Mouse (Mus musculus) limb, embryonic 15.5 days (tissue): ENCODE results near the gene Ncoa1. TPM values are rescaled to one million over a fixed set of nuclear protein-coding genes. Genes with fewer than 3 reads are reported as not detected.
A peak's percentile ranks its signal among the peaks of the same experiment; 100 is the strongest.

Source experiments
- ATAC-seq: fragments of 200-750 bp; cut with Nextera tagmentation; 2 replicates; pipeline ENCODE4 v1.8.0; 2017; ENCODE audit warnings: low read depth, moderate TSS enrichment; ENCODE audit not compliant: insufficient number of reproducible peaks, low FRiP score, low TSS enrichment
- H3K27ac ChIP-seq: fragments of 300-500 bp; sonication (generic); 2 replicates; pipeline ENCODE4 v1.5.1; 2015; ENCODE audit warnings: moderate library complexity, mild to moderate bottlenecking, inconsistent platforms
- H3K27me3 ChIP-seq: fragments of 300-500 bp; sonication (generic); 2 replicates; pipeline ENCODE4 v1.6.1; 2015; ENCODE audit warnings: inconsistent platforms
- H3K36me3 ChIP-seq: fragments of 300-500 bp; sonication (generic); 2 replicates; pipeline ENCODE4 v1.6.1; 2015; ENCODE audit warnings: inconsistent platforms
- H3K4me1 ChIP-seq: fragments of 300-500 bp; sonication (generic); 2 replicates; pipeline ENCODE4 v1.6.1; 2015; ENCODE audit warnings: inconsistent platforms
- H3K4me2 ChIP-seq: fragments of 300-500 bp; sonication (generic); 2 replicates; pipeline ENCODE4 v1.6.1; 2015; ENCODE audit warnings: mild to moderate bottlenecking, inconsistent platforms
- H3K4me3 ChIP-seq: fragments of 300-500 bp; sonication (generic); 2 replicates; pipeline ENCODE4 v1.5.1; 2015; ENCODE audit warnings: mild to moderate bottlenecking, inconsistent platforms
- H3K9ac ChIP-seq: fragments of 300-500 bp; sonication (generic); 2 replicates; pipeline ENCODE4 v1.6.1; 2015; ENCODE audit warnings: inconsistent platforms
- H3K9me3 ChIP-seq: fragments of 300-500 bp; sonication (generic); 2 replicates; pipeline ENCODE4 v1.6.1; 2016; ENCODE audit warnings: inconsistent platforms
- WGBS: fragments of 180-500 bp; shearing (Covaris S2); methylation state at CpG from one replicate; pipeline ENCODE4 v1.1.7; 2015; 5-methylcytosine and 5-hydroxymethylcytosine counted together
- polyA plus RNA-seq: library from polyadenylated mRNA; unstranded; fragments of >200 nt; fragmentation: Nextera tagmentation; extraction: Ambion mirVana; gene quantifications from 2 replicates; pipeline ENCODE4 v1.2.1, GENCODE M21; 2015

Gene Ncoa1
- 10.6 and 12.4 TPM in 2 replicates for polyA plus RNA-seq

DNA sequence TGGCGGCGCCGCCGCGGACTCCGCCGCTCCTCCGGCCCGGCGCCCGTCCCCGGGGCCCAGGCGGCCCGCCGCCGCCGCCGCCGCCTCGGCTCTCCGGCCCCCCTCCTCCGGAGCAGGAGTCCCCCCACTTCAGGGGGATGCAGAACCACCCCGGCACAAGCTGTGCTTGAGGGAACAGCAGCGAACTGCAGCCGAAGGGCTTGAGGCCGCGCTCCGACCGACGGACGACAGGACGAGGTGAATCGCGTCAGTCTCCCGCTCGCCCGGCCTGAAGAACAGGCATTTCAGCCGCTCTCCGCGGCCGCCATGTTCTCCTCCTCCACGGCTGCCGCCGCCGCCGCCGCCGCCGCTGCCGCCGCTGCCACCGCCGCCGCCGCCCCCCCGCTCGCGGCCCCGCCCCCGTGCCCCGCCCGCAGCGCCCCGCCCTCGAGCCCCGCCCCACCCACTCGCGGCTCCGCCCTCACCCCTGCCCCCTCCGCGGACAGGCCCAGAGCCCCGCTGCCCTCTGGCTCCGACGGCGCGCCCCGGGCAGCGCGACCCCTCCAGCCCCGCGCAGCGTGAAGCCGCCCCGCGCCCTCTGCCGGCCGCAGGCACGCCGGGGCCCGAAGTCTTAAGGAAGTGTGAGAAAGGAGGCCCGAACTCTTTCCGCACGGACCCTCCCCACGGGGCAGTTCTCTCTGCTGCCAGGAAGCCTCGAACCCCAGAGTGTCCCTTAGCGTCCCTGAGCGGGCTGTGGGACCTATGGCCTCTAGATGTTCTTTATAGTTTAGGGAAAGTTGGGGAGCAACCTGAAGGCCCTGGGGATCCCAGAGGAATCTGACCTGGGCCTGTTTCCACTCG, at the start of gene Ncoa1:
Gene Ncoa1 (minus strand): TSS at position 351 of the 840 bp plus-strand sequence.
- peak within 1 kb of the TSS; percentile 82 for H3K4me2 ChIP-seq
- no peaks in the 10 kb centered on the region for H3K27me3 ChIP-seq
- no peaks in the 10 kb centered on the region for H3K36me3 ChIP-seq
- H3K27ac ChIP-seq: peak within 1 kb of the TSS; percentile 94
- peak within 1 kb of the TSS; percentile 98 for H3K9ac ChIP-seq
- peak within 1 kb of the TSS; percentile 92 for H3K4me3 ChIP-seq
- peak; percentile 76 for ATAC-seq
- no peaks in the 10 kb centered on the region for H3K9me3 ChIP-seq
- peaks cover 22% of the 10 kb centered on the region for H3K4me1 ChIP-seq
- 1% methylated on average over 63 of the region's 98 CpGs for WGBS

DNA sequence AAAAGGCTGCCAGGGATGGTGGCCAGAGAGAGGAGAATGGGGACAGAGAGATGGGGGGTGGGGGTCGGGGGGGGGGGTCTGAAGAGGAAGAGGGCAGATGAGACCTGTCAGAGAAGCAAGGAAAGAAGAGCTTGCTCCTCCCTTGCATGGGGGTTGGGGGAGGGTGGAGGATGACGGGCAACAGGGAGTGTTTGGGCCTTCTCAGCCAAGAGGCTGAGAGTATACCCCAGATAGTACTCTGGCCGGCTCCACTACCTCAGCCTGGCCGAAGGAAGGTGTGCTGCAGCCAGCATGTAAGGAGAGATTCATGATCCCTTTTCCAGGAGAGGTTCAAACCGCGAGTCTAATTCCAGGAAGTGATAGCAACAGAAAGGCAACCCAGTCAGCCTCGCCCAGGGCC, 47.6 kb upstream of the Ncoa1 start:
- H3K4me2 ChIP-seq: no peak overlapping the region
- H3K4me3 ChIP-seq: no peak overlapping the region
- peaks cover 25% of the 10 kb centered on the region for H3K4me1 ChIP-seq
- H3K9me3 ChIP-seq: no peaks in the 10 kb centered on the region
- H3K27me3 ChIP-seq: no peaks in the 10 kb centered on the region
- ATAC-seq: peak; percentile 52; the same call in 1 of the 2 replicates
- WGBS: 29% methylated on average over 7 of the region's 7 CpGs
- peak overlapping the region; percentile 59 for H3K27ac ChIP-seq
- H3K9ac ChIP-seq: no peak overlapping the region
- no peaks in the 10 kb centered on the region for H3K36me3 ChIP-seq

DNA sequence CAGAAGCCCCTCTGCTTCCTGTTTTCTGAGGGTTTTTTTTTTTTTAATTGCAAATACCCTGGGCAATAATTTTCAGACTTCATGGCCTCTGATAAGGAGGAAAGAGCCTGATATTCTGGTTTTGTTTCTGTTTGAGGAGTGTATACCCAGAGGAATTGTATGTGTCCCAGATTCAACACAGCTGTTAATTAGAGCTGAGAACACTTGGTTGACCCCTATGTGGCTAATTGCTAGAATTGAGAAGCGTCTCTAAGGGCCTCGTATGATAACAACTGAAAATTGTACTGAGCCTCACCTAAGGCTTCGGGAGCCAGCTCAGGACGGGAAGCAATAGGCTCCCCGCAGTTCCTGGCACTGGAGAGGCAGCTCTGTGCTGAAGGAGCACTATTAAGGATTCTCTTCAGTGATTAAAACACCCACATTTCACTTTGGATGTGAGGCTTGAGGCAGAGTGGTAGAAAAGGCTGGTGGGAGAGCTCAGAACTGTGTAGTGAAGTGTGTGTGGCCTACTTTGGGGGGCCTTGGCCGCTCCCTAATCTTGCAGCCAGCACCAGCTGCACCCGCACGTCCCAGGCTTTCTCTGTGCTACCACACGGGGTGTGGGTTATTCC, 46.8 kb upstream of the Ncoa1 start:
- Histone ChIP-seq H3K27me3 (no peaks in the 10 kb centered on the region), H3K36me3 (no peaks in the 10 kb centered on the region), H3K4me3 (no peak overlapping the region), H3K27ac (peak overlapping the region; percentile 59), H3K4me1 (peaks cover 25% of the 10 kb centered on the region), H3K9me3 (no peaks in the 10 kb centered on the region), H3K9ac (no peak overlapping the region), H3K4me2 (no peak overlapping the region; the same call in 1 of the 2 replicates)
- 35% methylated on average over 9 of the region's 9 CpGs for WGBS
- ATAC-seq: no peak

DNA sequence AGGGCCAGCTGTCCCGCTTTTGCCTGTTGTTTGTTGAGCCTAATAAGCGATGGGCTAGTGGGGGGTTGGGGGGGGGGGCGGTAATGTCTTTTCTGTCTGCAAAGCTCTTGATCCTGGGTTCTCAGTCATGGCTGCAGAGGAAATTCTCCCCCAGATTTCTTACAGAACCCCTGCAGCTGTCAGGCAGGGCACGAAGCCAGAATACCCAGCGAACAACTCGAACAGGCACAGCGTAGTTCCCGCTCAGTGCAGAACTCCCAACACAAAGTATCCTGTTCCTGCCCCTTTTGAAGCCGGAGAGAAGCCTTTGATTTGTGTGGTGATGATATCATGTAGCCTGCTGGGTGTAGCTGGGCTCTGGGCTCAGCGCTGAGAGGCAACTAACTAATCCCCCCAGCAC, 46.2 kb upstream of the Ncoa1 start:
- H3K9ac ChIP-seq: no peak overlapping the region
- no peaks in the 10 kb centered on the region for H3K36me3 ChIP-seq
- peak overlapping the region; percentile 30 for H3K4me2 ChIP-seq
- H3K27me3 ChIP-seq: no peaks in the 10 kb centered on the region
- WGBS: 5% methylated on average over 10 of the region's 10 CpGs
- peaks cover 25% of the 10 kb centered on the region for H3K4me1 ChIP-seq
- H3K27ac ChIP-seq: peak overlapping the region; percentile 59
- H3K4me3 ChIP-seq: no peak overlapping the region
- no peaks in the 10 kb centered on the region for H3K9me3 ChIP-seq
- peak; percentile 69 for ATAC-seq

DNA sequence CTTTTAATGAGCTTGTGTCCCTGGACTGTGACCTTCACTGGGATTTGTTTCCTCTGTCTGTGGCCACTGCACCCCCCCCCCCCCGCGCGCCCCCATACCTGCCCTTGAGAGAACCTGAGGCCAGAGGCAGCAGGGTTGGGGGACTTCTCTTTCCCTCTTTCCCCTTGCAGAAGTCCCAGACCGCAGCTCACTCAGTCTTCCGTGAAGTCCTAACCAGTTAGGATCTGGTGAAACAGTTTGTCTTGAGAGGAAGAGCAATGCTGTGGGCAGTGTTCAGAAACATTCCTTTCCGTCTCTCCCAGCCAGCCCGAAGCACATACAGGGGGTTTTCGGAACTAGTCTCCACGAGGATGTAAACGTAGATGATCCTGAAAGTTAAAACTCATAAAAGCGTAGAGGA, 42.0 kb upstream of the Ncoa1 start:
- peak overlapping the region; percentile 22 for H3K4me2 ChIP-seq

DNA sequence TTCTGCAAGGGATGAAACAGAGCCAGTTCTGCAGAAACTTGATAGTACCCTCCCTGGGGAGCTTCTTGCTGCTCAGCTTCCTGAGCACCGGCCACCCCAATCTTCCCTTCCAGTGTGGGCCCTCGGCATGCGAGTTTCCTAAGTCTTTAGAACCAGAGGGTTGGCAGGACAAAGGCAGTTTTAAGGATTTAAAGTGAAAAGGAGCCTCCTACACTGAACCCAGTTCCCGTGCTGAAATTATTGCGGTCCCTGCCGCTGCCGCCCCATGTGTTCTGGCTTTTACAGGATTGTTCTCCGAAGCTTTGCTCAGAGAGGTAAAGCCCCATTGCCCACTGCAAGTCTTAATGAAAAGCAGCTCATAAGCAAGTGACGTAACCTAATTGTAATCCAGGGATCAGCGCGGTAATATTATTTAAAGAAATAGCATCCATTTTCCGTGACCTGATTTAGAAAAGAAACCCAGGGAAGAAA, 32.6 kb upstream of the Ncoa1 start:
- Histone ChIP-seq H3K36me3 (no peaks in the 10 kb centered on the region), H3K4me1 (peaks cover 8% of the 10 kb centered on the region; the same call in 1 of the 2 replicates), H3K27ac (peak overlapping the region; percentile 81), H3K9me3 (no peaks in the 10 kb centered on the region), H3K9ac (peak overlapping the region; percentile 26; the same call in 1 of the 2 replicates), H3K27me3 (no peaks in the 10 kb centered on the region), H3K4me2 (peak overlapping the region; percentile 41), H3K4me3 (peak overlapping the region; percentile 27)
- no peak for ATAC-seq
- WGBS: 27% methylated on average over 12 of the region's 12 CpGs

More for the DNA sequence above, 42.0 kb upstream of the Ncoa1 start:
- Histone ChIP-seq H3K4me3 (peak overlapping the region; percentile 14; the same call in 1 of the 2 replicates), H3K9me3 (no peaks in the 10 kb centered on the region), H3K27me3 (no peaks in the 10 kb centered on the region), H3K36me3 (no peaks in the 10 kb centered on the region), H3K4me1 (peaks cover 12% of the 10 kb centered on the region), H3K27ac (0 out of 2 replicates have a peak overlapping the region, but pooled peaks have one; percentile 9), H3K9ac (no peak overlapping the region)
- 44% methylated on average over 11 of the region's 11 CpGs for WGBS
- ATAC-seq: no peak

DNA sequence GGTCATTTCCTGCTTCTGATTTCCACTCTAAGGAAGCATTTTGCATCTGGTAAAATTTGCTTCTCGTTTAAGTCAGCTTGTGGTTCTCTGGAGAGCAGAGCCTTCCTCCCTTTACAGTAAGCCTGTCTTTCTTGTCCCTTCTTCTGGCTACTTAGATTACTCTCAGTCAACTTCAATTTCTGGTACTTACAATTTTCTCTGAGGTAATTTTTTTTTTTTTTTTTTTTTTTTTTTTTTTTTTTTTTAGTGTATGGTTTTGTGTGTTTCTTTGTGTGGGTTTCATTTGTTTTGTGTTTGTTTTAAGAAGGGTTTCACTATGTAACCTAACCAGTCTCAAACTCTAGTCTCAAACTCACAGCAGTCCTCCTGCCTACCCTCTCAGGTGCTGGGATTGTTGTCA, 31.2 kb upstream of the Ncoa1 start:
- Histone ChIP-seq H3K36me3 (no peaks in the 10 kb centered on the region), H3K27ac (no peak overlapping the region), H3K27me3 (no peaks in the 10 kb centered on the region), H3K9me3 (no peaks in the 10 kb centered on the region), H3K4me3 (no peak overlapping the region), H3K4me2 (no peak overlapping the region), H3K9ac (no peak overlapping the region), H3K4me1 (peaks cover 8% of the 10 kb centered on the region; the same call in 1 of the 2 replicates)
- 23% methylated on average over 1 of the region's 1 CpGs for WGBS
- ATAC-seq: no peak

DNA sequence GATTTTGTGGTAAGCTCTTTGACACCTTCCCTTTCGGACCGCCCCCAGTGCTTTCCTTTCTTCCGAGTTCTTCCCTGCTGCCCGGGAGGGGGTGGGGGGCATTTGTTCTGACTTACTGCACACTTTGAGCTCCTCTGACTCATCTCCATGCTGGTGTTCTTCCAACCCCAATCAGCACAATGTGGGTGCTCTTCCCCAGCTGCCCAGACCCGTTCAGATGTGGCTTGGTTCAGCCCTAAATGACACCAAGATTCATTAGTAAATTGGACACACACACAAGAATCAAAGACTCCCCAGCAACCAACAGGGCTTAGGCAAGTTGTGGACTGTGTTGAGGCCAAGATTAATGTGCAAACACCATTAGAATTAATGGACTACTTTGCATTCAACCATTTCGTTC, 30.5 kb upstream of the Ncoa1 start:
- Histone ChIP-seq H3K4me1 (peaks cover 8% of the 10 kb centered on the region; the same call in 1 of the 2 replicates), H3K4me2 (no peak overlapping the region), H3K4me3 (no peak overlapping the region), H3K9ac (no peak overlapping the region), H3K36me3 (no peaks in the 10 kb centered on the region), H3K27ac (no peak overlapping the region), H3K27me3 (no peaks in the 10 kb centered on the region), H3K9me3 (no peaks in the 10 kb centered on the region)
- WGBS: 39% methylated on average over 6 of the region's 6 CpGs
- no peak for ATAC-seq

DNA sequence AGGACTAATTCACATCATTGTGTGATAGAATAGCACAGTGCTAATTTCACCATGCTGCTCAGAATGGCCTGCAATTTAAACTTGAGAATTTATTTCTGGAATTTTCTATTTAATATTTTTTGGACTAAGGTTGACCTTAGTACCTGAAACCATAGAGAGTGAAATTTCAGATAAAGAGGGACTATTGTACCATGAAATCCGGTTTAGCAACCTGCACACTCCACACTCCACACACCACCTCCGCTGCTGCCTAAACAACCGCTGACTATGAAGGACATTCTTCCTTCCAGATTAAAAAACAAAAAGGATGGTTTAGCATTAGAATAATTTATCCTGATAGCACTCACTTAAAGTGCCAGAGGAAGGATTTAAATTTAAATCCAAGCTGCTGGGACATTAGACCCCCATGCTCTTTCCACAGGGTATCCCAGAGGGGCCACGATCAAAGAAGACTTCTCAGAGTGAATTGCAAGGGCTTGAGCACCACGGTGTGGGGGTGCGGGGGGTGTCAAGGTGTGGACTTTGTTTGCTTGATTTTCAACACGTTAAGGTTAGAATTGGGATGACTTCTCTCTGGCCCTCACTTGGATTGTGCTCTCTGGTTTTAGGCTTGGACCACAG, 29.9 kb upstream of the Ncoa1 start:
- WGBS: 43% methylated on average over 7 of the region's 7 CpGs
- Histone ChIP-seq H3K4me2 (no peak overlapping the region), H3K27ac (no peak overlapping the region), H3K9ac (no peak overlapping the region), H3K9me3 (no peaks in the 10 kb centered on the region), H3K27me3 (no peaks in the 10 kb centered on the region), H3K4me3 (no peak overlapping the region), H3K4me1 (peaks cover 8% of the 10 kb centered on the region; the same call in 1 of the 2 replicates), H3K36me3 (no peaks in the 10 kb centered on the region)
- no peak for ATAC-seq

DNA sequence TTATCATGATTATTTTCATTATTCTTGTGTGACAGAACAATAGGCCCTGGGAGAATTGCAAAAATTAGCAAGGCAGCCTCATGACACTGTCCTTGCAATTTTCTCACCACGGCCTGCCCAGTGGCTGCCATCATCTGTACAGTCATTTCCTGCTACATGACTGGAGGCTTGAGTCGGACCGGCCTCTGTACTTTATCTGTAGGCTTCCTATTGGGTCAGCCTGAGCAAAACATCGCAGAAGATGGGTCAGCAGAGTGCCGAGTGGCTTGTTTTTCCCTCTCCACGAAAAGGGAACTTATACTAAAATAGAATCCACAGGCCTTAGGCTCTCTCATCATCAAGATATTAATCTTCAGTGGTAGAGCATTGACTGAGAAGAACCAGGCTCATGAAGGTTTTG, 28.3 kb upstream of the Ncoa1 start:
- Histone ChIP-seq H3K9me3 (no peaks in the 10 kb centered on the region), H3K4me3 (no peak overlapping the region), H3K4me2 (no peak overlapping the region), H3K9ac (no peak overlapping the region), H3K36me3 (no peaks in the 10 kb centered on the region), H3K4me1 (peaks cover 8% of the 10 kb centered on the region; the same call in 1 of the 2 replicates), H3K27ac (no peak overlapping the region), H3K27me3 (no peaks in the 10 kb centered on the region)
- ATAC-seq: no peak
- WGBS: 73% methylated on average over 6 of the region's 6 CpGs

DNA sequence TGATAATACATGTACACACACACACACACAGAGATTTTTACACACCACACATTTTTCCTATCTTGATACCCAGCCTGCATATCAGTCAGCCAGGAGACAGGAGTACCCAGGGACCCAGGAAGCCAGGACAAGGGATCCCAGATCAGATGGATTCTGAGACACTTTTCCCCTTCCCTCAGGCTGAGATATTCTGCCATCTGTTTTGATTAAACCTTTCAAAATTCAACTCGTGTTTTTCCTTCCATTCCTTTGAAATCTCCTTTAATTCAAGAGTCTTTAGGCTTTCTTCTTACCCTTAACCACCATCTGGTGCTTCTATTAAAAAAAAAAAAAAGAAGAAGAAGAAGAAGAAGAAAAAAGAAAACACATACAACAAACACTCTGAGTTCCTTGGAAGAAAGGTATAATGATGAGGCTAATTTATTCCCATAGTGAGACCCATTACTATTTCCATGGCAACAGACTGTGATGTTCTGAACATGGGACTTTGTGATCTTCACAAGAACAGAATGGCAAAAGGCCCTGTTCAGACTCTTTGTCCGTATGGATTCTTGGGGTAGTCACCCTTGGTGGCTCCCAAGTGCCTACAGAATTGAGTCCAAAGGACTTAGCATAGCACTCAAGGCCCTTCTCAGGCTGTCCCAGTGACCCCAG, 26.8 kb upstream of the Ncoa1 start:
- H3K4me1 ChIP-seq: 0 out of 2 replicates have a peak, but pooled peaks cover 2% of the 10 kb centered on the region
- H3K36me3 ChIP-seq: no peaks in the 10 kb centered on the region
- H3K4me3 ChIP-seq: no peak overlapping the region
- H3K27me3 ChIP-seq: no peaks in the 10 kb centered on the region
- ATAC-seq: no peak
- H3K4me2 ChIP-seq: no peak overlapping the region
- no peaks in the 10 kb centered on the region for H3K9me3 ChIP-seq
- 56% methylated on average over 2 of the region's 2 CpGs for WGBS
- no peak overlapping the region for H3K9ac ChIP-seq
- no peak overlapping the region for H3K27ac ChIP-seq
